In genomic region chr5:135459486-135459885, GRCm38 (mm10) we compare ENCODE assay signal across 8 mouse cellular contexts.
DNase-seq lines count a peak whose midpoint lies in the region; ATAC-seq and TF ChIP-seq lines count a peak whose summit lies in the region.

No protein-coding gene starts in this region.

- H3K4me3 ChIP-seq in gastrocnemius, adult 2 months = no peak overlapping the region
- H3K4me3 ChIP-seq in midbrain, embryonic 11.5 days (ENCODE audit: low read depth, low read length) = no peak overlapping the region
- no peak overlapping the region for H3K4me3 ChIP-seq in hindbrain, embryonic 11.5 days (ENCODE audit: low read depth, low read length)

- H3K36me3 ChIP-seq in midbrain, embryonic 11.5 days (ENCODE audit: control insufficient read depth, insufficient read depth, low read length) = peaks cover 19% of the 10 kb centered on the region
- H3K36me3 ChIP-seq in hindbrain, embryonic 11.5 days (ENCODE audit: control insufficient read depth, insufficient read depth, low read length) = peaks cover 21% of the 10 kb centered on the region; the same call in 1 of the 2 replicates

- H3K27ac ChIP-seq in gastrocnemius, adult 2 months = peak overlapping the region; percentile 83
- H3K27ac ChIP-seq in midbrain, embryonic 11.5 days (ENCODE audit: low read depth, low read length) = no peak overlapping the region
- H3K27ac ChIP-seq in hindbrain, embryonic 11.5 days (ENCODE audit: low read depth, low read length) = no peak overlapping the region

- H3K27me3 ChIP-seq in midbrain, embryonic 11.5 days (ENCODE audit: control insufficient read depth, insufficient read depth, low read length) = no peaks in the 10 kb centered on the region
- H3K27me3 ChIP-seq in hindbrain, embryonic 11.5 days (ENCODE audit: control insufficient read depth, insufficient read depth, low read length) = no peaks in the 10 kb centered on the region

- WGBS in midbrain, embryonic 11.5 days = 70% methylated on average over 3 of the region's 3 CpGs
- 76% methylated on average over 3 of the region's 3 CpGs for WGBS in hindbrain, embryonic 11.5 days

- H3K9ac ChIP-seq in midbrain, embryonic 11.5 days (ENCODE audit: low read length) = no peak overlapping the region
- no peak overlapping the region for H3K9ac ChIP-seq in hindbrain, embryonic 11.5 days (ENCODE audit: low read depth, low read length)

- no peaks in the 10 kb centered on the region for H3K4me1 ChIP-seq in midbrain, embryonic 11.5 days (ENCODE audit: control insufficient read depth, insufficient read depth, low read length)
- no peaks in the 10 kb centered on the region for H3K4me1 ChIP-seq in hindbrain, embryonic 11.5 days (replicated peaks; ENCODE audit: control insufficient read depth, insufficient read depth, low read length)

- peaks cover 3% of the 10 kb centered on the region; the same call in 1 of the 2 replicates for H3K9me3 ChIP-seq in midbrain, embryonic 11.5 days (ENCODE audit: control insufficient read depth, low read length)
- H3K9me3 ChIP-seq in hindbrain, embryonic 11.5 days (ENCODE audit: control insufficient read depth, low read length) = no peaks in the 10 kb centered on the region

- H3K4me2 ChIP-seq in midbrain, embryonic 11.5 days = no peak overlapping the region
- H3K4me2 ChIP-seq in hindbrain, embryonic 11.5 days (replicated peaks; ENCODE audit: low read depth, low read length) = no peak overlapping the region

- peak; percentile 39 for DNase-seq in gastrocnemius, adult 2 months
- no peak for DNase-seq in gastrocnemius, postnatal 25 days
- peak; percentile 36 for DNase-seq in right cerebral cortex, postnatal 14 days
- no peak for DNase-seq in right cerebral cortex, postnatal 25 days
- DNase-seq in cerebellum, postnatal 25 days = peak; percentile 18 to 55
- peak; percentile 19 to 34 for DNase-seq in natural killer cell, adult 2 months (ENCODE audit: low spot score in 2 of 2)
- DNase-seq in midbrain, embryonic 11.5 days (ENCODE audit: low spot score, missing footprints) = no peak
- DNase-seq in hindbrain, embryonic 11.5 days (ENCODE audit: low spot score) = no peak

- no peak for ATAC-seq in midbrain, embryonic 11.5 days (ENCODE audit: low FRiP score)
- ATAC-seq in hindbrain, embryonic 11.5 days (ENCODE audit: low FRiP score) = no peak

- intact Hi-C loops in gastrocnemius, adult 2 months (cut with DNase I) = no loop called here

- TF ChIP-seq CTCF in gastrocnemius, adult 2 months (IDR thresholded peaks at IDR 0.05) = peak; percentile 60

Comparison
In these comparisons a context has a peak if more than half of its experiments do, and no peak if none do; other contexts are left out.
1. DNase-seq: peak in gastrocnemius, adult 2 months (single experiment), right cerebral cortex, postnatal 14 days (single experiment), cerebellum, postnatal 25 days (2 of 2) and natural killer cell, adult 2 months (2 of 2); none in gastrocnemius, postnatal 25 days (single experiment), right cerebral cortex, postnatal 25 days (single experiment), midbrain, embryonic 11.5 days (single experiment) and hindbrain, embryonic 11.5 days (single experiment).